Mouse (Mus musculus) heart, adult 2 months (tissue): ENCODE measurements around the gene Arl3. TPM values are rescaled to one million over a fixed set of nuclear protein-coding genes. Genes with fewer than 3 reads are reported as not detected.

Experiments
- DNase-seq, 2 experiments: peaks; one replicate each; pipeline ENCODE4 v3.0.0; 2021
- H3K27ac ChIP-seq: fragments of 200-600 bp; 2 replicates; pipeline ENCODE4 v1.8.1; 2022
- H3K27me3 ChIP-seq: fragments of 200-500 bp; 2 replicates; pipeline ENCODE4 v1.6.1; 2012; ENCODE audit warnings: mild to moderate bottlenecking, low read length, inconsistent platforms, mixed read lengths; ENCODE audit not compliant: control insufficient read depth, insufficient read depth
- H3K36me3 ChIP-seq: fragments of 200-500 bp; 2 replicates; pipeline ENCODE4 v1.6.1; 2012; ENCODE audit warnings: low read length, inconsistent platforms; ENCODE audit not compliant: control insufficient read depth, insufficient read depth
- H3K4me1 ChIP-seq: fragments of 200-500 bp; 2 replicates; pipeline ENCODE4 v1.6.1; 2011; ENCODE audit warnings: low read length; ENCODE audit not compliant: control insufficient read depth, insufficient read depth
- H3K4me3 ChIP-seq: fragments of 200-600 bp; 2 replicates; pipeline ENCODE4 v1.8.1; 2022
- H3K79me2 ChIP-seq: fragments of 200-500 bp; replicated peaks from 2 replicates; pipeline ENCODE4 v1.6.1; 2012; ENCODE audit warnings: mild to moderate bottlenecking, inconsistent platforms, low read length, moderate library complexity, mixed read lengths; ENCODE audit not compliant: control insufficient read depth, insufficient read depth
- H3K9ac ChIP-seq: fragments of 200-500 bp; 2 replicates; pipeline ENCODE4 v1.6.1; 2012; ENCODE audit warnings: low read depth, mild to moderate bottlenecking, control low read depth, inconsistent platforms, low read length, mixed read lengths
- CTCF ChIP-seq: fragments of 200-600 bp; IDR thresholded peaks from 2 replicates; pipeline ENCODE4 v1.8.1; 2022; ENCODE audit warnings: antibody characterized with exemption, mild to moderate bottlenecking, moderate library complexity
- EP300 ChIP-seq: fragments of 200-500 bp; IDR thresholded peaks from 2 replicates; pipeline ENCODE4 v1.6.1; 2011; ENCODE audit warnings: low read depth, low read length, control low read depth; ENCODE audit not compliant: insufficient read depth
- POLR2A ChIP-seq: fragments of 200-500 bp; IDR thresholded peaks from 2 replicates; pipeline ENCODE4 v1.6.1; 2011; ENCODE audit warnings: mild to moderate bottlenecking, low read depth, low read length, control low read depth; ENCODE audit not compliant: insufficient read depth
- WGBS: fragments of 180-500 bp; shearing (Covaris S2); methylation state at CpG from one replicate; pipeline ENCODE4 v1.1.7; 2018; 5-methylcytosine and 5-hydroxymethylcytosine counted together
- intact Hi-C: fragments of 180-260 bp; cut with DNase I; formaldehyde crosslinking; loops from one replicate; pipeline ENCODE4 v1.15.1; 2025
- polyA plus RNA-seq: library from polyadenylated mRNA; depleted of rRNA; stranded (reverse); fragments of >200 nt; gene quantifications from 2 replicates; pipeline ENCODE4 v1.2.3, GENCODE M21; 2012
- total RNA-seq, 2 experiments: library from RNA; stranded (reverse); gene quantifications; 2 replicates each; pipeline ENCODE4 v1.2.3; 2021

The Arl3 gene
- total and polyA plus RNA-seq, 3 experiments: 36.1 to 43.4 (median 38.3) TPM

GRCm38 (mm10) chr19:46527632-46528528, 45.1 kb downstream of the Arl3 start:
- TF ChIP-seq EP300 (no peak), CTCF (no peak), POLR2A (no peak)
- no peak for DNase-seq
- Histone ChIP-seq H3K4me1 (peaks cover 30% of the 10 kb centered on the region), H3K27ac (peak overlapping the region; percentile 97), H3K4me3 (no peak overlapping the region), H3K27me3 (no peaks in the 10 kb centered on the region), H3K79me2 (no peaks in the 10 kb centered on the region), H3K36me3 (no peaks in the 10 kb centered on the region), H3K9ac (no peak overlapping the region; the same call in 1 of the 2 replicates)
- WGBS: 29% methylated on average over 17 of the region's 17 CpGs
- intact Hi-C loops: no loop called here

GRCm38 (mm10) chr19:46525691-46526631, 47.0 kb downstream of the Arl3 start:
- Histone ChIP-seq H3K4me1 (peaks cover 34% of the 10 kb centered on the region), H3K9ac (no peak overlapping the region), H3K27me3 (no peaks in the 10 kb centered on the region), H3K79me2 (no peaks in the 10 kb centered on the region), H3K36me3 (no peaks in the 10 kb centered on the region), H3K4me3 (no peak overlapping the region), H3K27ac (peak overlapping the region; percentile 84)
- DNase-seq: no peak
- WGBS: 77% methylated on average over 10 of the region's 10 CpGs
- intact Hi-C loops: loop anchor here (2.0 kb wide), 1 partner anchor 69 kb away; no protein-coding TSS in a partner anchor
- TF ChIP-seq POLR2A (no peak), EP300 (no peak), CTCF (no peak)

- 13% methylated on average over 14 of the region's 14 CpGs for WGBS
- Histone ChIP-seq H3K27ac (peak overlapping the region; percentile 84), H3K36me3 (no peaks in the 10 kb centered on the region), H3K4me3 (peak overlapping the region; percentile 28; the same call in 1 of the 2 replicates), H3K4me1 (peaks cover 34% of the 10 kb centered on the region), H3K27me3 (no peaks in the 10 kb centered on the region), H3K79me2 (no peaks in the 10 kb centered on the region), H3K9ac (no peak overlapping the region)
- peak; percentile 84 to 90 for DNase-seq
- intact Hi-C loops: loop anchor here (1.0 to 2.0 kb wide), 2 partner anchors 20 to 68 kb away; no protein-coding TSS in a partner anchor
- TF ChIP-seq POLR2A (0 out of 2 replicates have a peak, but pooled peaks have one; percentile 22), CTCF (peak; percentile 71), EP300 (peak; percentile 97)
These were observed 48.2 kb downstream of the Arl3 start for GRCm38 (mm10) chr19:46524601-46525321.

- peak overlapping the region; percentile 28 for H3K4me3 ChIP-seq
- no peaks in the 10 kb centered on the region for H3K27me3 ChIP-seq
- intact Hi-C loops: loop anchor here (1.0 to 2.0 kb wide), 2 partner anchors 20 to 67 kb away; no protein-coding TSS in a partner anchor
- no peak for TF ChIP-seq POLR2A
- TF ChIP-seq EP300: no peak
- TF ChIP-seq CTCF: no peak
- no peak for DNase-seq
- no peaks in the 10 kb centered on the region for H3K36me3 ChIP-seq
- no peaks in the 10 kb centered on the region for H3K79me2 ChIP-seq
- peak overlapping the region; percentile 2; the same call in 1 of the 2 replicates for H3K9ac ChIP-seq
- 10% methylated on average over 6 of the region's 6 CpGs for whole genome bisulfite sequencing
- H3K4me1 ChIP-seq: peaks cover 35% of the 10 kb centered on the region
- peak overlapping the region; percentile 84 for H3K27ac ChIP-seq
These were observed 48.9 kb downstream of the Arl3 start for GRCm38 (mm10) chr19:46524152-46524544.
